Mouse (Mus musculus) embryonic fibroblast, embryonic 13.5 days (primary cell): ENCODE results near the gene Cul3.

ENCODE experiments used
- CTCF ChIP-seq: IDR thresholded peaks from 2 replicates; pipeline ENCODE4 v1.5.1; 2011; ENCODE audit warnings: mild to moderate bottlenecking, control low read depth, low read length, moderate library complexity, borderline replicate concordance; ENCODE audit not compliant: insufficient read depth
- POLR2A ChIP-seq: IDR thresholded peaks from 2 replicates; pipeline ENCODE4 v1.6.1; 2011; ENCODE audit warnings: low read depth, mild to moderate bottlenecking, control low read depth, low read length, moderate library complexity

DNA sequence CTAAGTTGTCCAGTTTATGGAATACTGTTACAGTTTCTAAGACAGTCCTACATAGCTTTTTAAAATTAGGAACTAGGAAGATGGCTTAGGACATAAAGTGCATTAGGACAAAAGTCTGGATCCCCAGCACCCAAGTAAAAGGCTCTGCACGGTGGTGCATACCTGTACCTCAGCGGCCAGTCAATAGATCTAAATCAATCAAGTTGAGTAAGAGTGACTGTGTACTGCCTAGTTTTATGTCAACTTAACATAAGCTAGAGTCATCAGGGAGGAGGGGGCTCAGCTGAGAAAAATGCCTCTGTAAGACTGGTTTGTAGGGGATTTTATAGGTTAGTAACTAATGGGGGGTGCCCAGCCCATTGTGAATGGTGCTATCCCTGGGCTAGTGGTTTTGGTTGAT is 9.3 kb downstream of the Cul3 start:
- TF ChIP-seq POLR2A (no peak), CTCF (no peak)
